Mouse (Mus musculus): ENCODE results near the gene Nkx6-2. TPM values are rescaled to one million over a fixed set of nuclear protein-coding genes. Genes with fewer than 3 reads are reported as not detected.
A peak's percentile ranks its signal among the peaks of the same experiment; 100 is the strongest.

Nkx6-2 gene
- polyA plus RNA-seq, 1 experiment from 2014 or later, result 54.7 TPM

GRCm38 (mm10) chr7:139556331-139556730 lies 26.3 kb downstream of the Nkx6-2 start:
- ATAC-seq (ENCODE audit: low FRiP score), result no peak
- peak; percentile 90 for DNase-seq (ENCODE audit: low spot score, missing footprints)
- H3K4me2 ChIP-seq, result no peak overlapping the region
- 18% methylated on average over 5 of the region's 5 CpGs for WGBS
- H3K9me3 ChIP-seq (ENCODE audit: control insufficient read depth, low read length), result no peaks in the 10 kb centered on the region
- H3K9ac ChIP-seq (ENCODE audit: low read length), result no peak overlapping the region
- no peak overlapping the region for H3K27ac ChIP-seq (ENCODE audit: low read depth, low read length)
- no peaks in the 10 kb centered on the region for H3K36me3 ChIP-seq (ENCODE audit: control insufficient read depth, insufficient read depth, low read length)
- peaks cover 22% of the 10 kb centered on the region for H3K4me1 ChIP-seq (ENCODE audit: control insufficient read depth, insufficient read depth, low read length)
- H3K27me3 ChIP-seq (ENCODE audit: control insufficient read depth, insufficient read depth, low read length), result peaks cover 71% of the 10 kb centered on the region
- H3K4me3 ChIP-seq (ENCODE audit: low read depth, low read length), result no peak overlapping the region

- H3K9me3 ChIP-seq (ENCODE audit: control insufficient read depth, low read length), result no peaks in the 10 kb centered on the region
- no peak overlapping the region for H3K4me2 ChIP-seq
- peak overlapping the region; percentile 35; the same call in 1 of the 2 replicates for H3K27ac ChIP-seq (ENCODE audit: low read depth, low read length)
- 13% methylated on average over 2 of the region's 2 CpGs for WGBS
- peak; percentile 81 for ATAC-seq (ENCODE audit: low FRiP score)
- peak; percentile 86 for DNase-seq (ENCODE audit: low spot score, missing footprints)
- H3K36me3 ChIP-seq (ENCODE audit: control insufficient read depth, insufficient read depth, low read length), result no peaks in the 10 kb centered on the region
- H3K4me3 ChIP-seq (ENCODE audit: low read depth, low read length), result no peak overlapping the region
- H3K9ac ChIP-seq (ENCODE audit: low read length), result no peak overlapping the region
- H3K27me3 ChIP-seq (ENCODE audit: control insufficient read depth, insufficient read depth, low read length), result peaks cover 74% of the 10 kb centered on the region
- peaks cover 33% of the 10 kb centered on the region for H3K4me1 ChIP-seq (ENCODE audit: control insufficient read depth, insufficient read depth, low read length)
These were observed 31.1 kb downstream of the Nkx6-2 start for GRCm38 (mm10) chr7:139551519-139551918.

- H3K4me3 ChIP-seq (ENCODE audit: low read depth, low read length), result no peak overlapping the region
- H3K4me1 ChIP-seq (ENCODE audit: control insufficient read depth, insufficient read depth, low read length), result peaks cover 32% of the 10 kb centered on the region
- no peaks in the 10 kb centered on the region for H3K9me3 ChIP-seq (ENCODE audit: control insufficient read depth, low read length)
- ATAC-seq (ENCODE audit: low FRiP score) (no peak), DNase-seq (ENCODE audit: low spot score, missing footprints) (peak; percentile 85)
- WGBS, result 63% methylated on average over 3 of the region's 3 CpGs
- peak overlapping the region; percentile 5; the same call in 1 of the 2 replicates for H3K9ac ChIP-seq (ENCODE audit: low read length)
- no peak overlapping the region for H3K4me2 ChIP-seq
- no peaks in the 10 kb centered on the region for H3K36me3 ChIP-seq (ENCODE audit: control insufficient read depth, insufficient read depth, low read length)
- peaks cover 82% of the 10 kb centered on the region for H3K27me3 ChIP-seq (ENCODE audit: control insufficient read depth, insufficient read depth, low read length)
- no peak overlapping the region for H3K27ac ChIP-seq (ENCODE audit: low read depth, low read length)
These were observed 32.4 kb downstream of the Nkx6-2 start for GRCm38 (mm10) chr7:139550086-139550783.

- 91% methylated on average over 2 of the region's 2 CpGs for WGBS
- no peak for ATAC-seq (ENCODE audit: low FRiP score)
- peaks cover 40% of the 10 kb centered on the region for H3K4me1 ChIP-seq (ENCODE audit: control insufficient read depth, insufficient read depth, low read length)
- no peak for DNase-seq (ENCODE audit: low spot score, missing footprints)
- peaks cover 80% of the 10 kb centered on the region for H3K27me3 ChIP-seq (ENCODE audit: control insufficient read depth, insufficient read depth, low read length)
- no peak overlapping the region for H3K9ac ChIP-seq (ENCODE audit: low read length)
- no peak overlapping the region for H3K4me2 ChIP-seq
- H3K36me3 ChIP-seq (ENCODE audit: control insufficient read depth, insufficient read depth, low read length), result no peaks in the 10 kb centered on the region
- no peak overlapping the region for H3K4me3 ChIP-seq (ENCODE audit: low read depth, low read length)
- no peaks in the 10 kb centered on the region for H3K9me3 ChIP-seq (ENCODE audit: control insufficient read depth, low read length)
- no peak overlapping the region for H3K27ac ChIP-seq (ENCODE audit: low read depth, low read length)
These were observed 35.3 kb downstream of the Nkx6-2 start for GRCm38 (mm10) chr7:139547325-139547724.

GRCm38 (mm10) chr7:139544706-139545625 lies 37.6 kb downstream of the Nkx6-2 start:
- Histone ChIP-seq H3K27me3 (ENCODE audit: control insufficient read depth, insufficient read depth, low read length) (peaks cover 77% of the 10 kb centered on the region), H3K9ac (ENCODE audit: low read length) (no peak overlapping the region), H3K4me1 (ENCODE audit: control insufficient read depth, insufficient read depth, low read length) (peaks cover 23% of the 10 kb centered on the region), H3K36me3 (ENCODE audit: control insufficient read depth, insufficient read depth, low read length) (no peaks in the 10 kb centered on the region), H3K4me2 (no peak overlapping the region), H3K4me3 (ENCODE audit: low read depth, low read length) (no peak overlapping the region), H3K9me3 (ENCODE audit: control insufficient read depth, low read length) (no peaks in the 10 kb centered on the region), H3K27ac (ENCODE audit: low read depth, low read length) (no peak overlapping the region)
- ATAC-seq (ENCODE audit: low FRiP score) (peak; percentile 87), DNase-seq (ENCODE audit: low spot score, missing footprints) (no peak)
- 54% methylated on average over 12 of the region's 12 CpGs for WGBS

GRCm38 (mm10) chr7:139541422-139541821 lies 41.2 kb downstream of the Nkx6-2 start:
- WGBS, result 84% methylated on average over 6 of the region's 6 CpGs

GRCm38 (mm10) chr7:139540601-139541000 lies 42.0 kb downstream of the Nkx6-2 start:
- Histone ChIP-seq H3K27me3 (ENCODE audit: control insufficient read depth, insufficient read depth, low read length) (peaks cover 68% of the 10 kb centered on the region), H3K27ac (ENCODE audit: low read depth, low read length) (no peak overlapping the region), H3K4me2 (no peak overlapping the region), H3K9ac (ENCODE audit: low read length) (no peak overlapping the region), H3K4me1 (ENCODE audit: control insufficient read depth, insufficient read depth, low read length) (peaks cover 11% of the 10 kb centered on the region), H3K9me3 (ENCODE audit: control insufficient read depth, low read length) (no peaks in the 10 kb centered on the region), H3K36me3 (ENCODE audit: control insufficient read depth, insufficient read depth, low read length) (no peaks in the 10 kb centered on the region), H3K4me3 (ENCODE audit: low read depth, low read length) (no peak overlapping the region)
- ATAC-seq (ENCODE audit: low FRiP score) (no peak), DNase-seq (ENCODE audit: low spot score, missing footprints) (peak; percentile 76)
- 76% methylated on average over 1 of the region's 1 CpGs for WGBS

More at GRCm38 (mm10) chr7:139541422-139541821, 41.2 kb downstream of the Nkx6-2 start:
- H3K9ac ChIP-seq (ENCODE audit: low read length), result no peak overlapping the region
- no peak overlapping the region for H3K4me2 ChIP-seq
- ATAC-seq (ENCODE audit: low FRiP score) (no peak), DNase-seq (ENCODE audit: low spot score, missing footprints) (no peak)
- peaks cover 68% of the 10 kb centered on the region for H3K27me3 ChIP-seq (ENCODE audit: control insufficient read depth, insufficient read depth, low read length)
- no peak overlapping the region for H3K4me3 ChIP-seq (ENCODE audit: low read depth, low read length)
- no peaks in the 10 kb centered on the region for H3K9me3 ChIP-seq (ENCODE audit: control insufficient read depth, low read length)
- no peaks in the 10 kb centered on the region for H3K36me3 ChIP-seq (ENCODE audit: control insufficient read depth, insufficient read depth, low read length)
- peaks cover 13% of the 10 kb centered on the region for H3K4me1 ChIP-seq (ENCODE audit: control insufficient read depth, insufficient read depth, low read length)
- no peak overlapping the region for H3K27ac ChIP-seq (ENCODE audit: low read depth, low read length)

- Histone ChIP-seq H3K4me2 (no peak overlapping the region), H3K4me1 (ENCODE audit: control insufficient read depth, insufficient read depth, low read length) (no peaks in the 10 kb centered on the region), H3K9me3 (ENCODE audit: control insufficient read depth, low read length) (no peaks in the 10 kb centered on the region), H3K9ac (ENCODE audit: low read length) (no peak overlapping the region), H3K27me3 (ENCODE audit: control insufficient read depth, insufficient read depth, low read length) (peaks cover 75% of the 10 kb centered on the region), H3K36me3 (ENCODE audit: control insufficient read depth, insufficient read depth, low read length) (no peaks in the 10 kb centered on the region), H3K27ac (ENCODE audit: low read depth, low read length) (no peak overlapping the region), H3K4me3 (ENCODE audit: low read depth, low read length) (no peak overlapping the region)
- ATAC-seq (ENCODE audit: low FRiP score), result no peak
- DNase-seq (ENCODE audit: low spot score, missing footprints), result no peak
- 89% methylated on average over 2 of the region's 2 CpGs for WGBS
These were observed 44.1 kb downstream of the Nkx6-2 start for GRCm38 (mm10) chr7:139538541-139538940.

GRCm38 (mm10) chr7:139537831-139538230 lies 44.8 kb downstream of the Nkx6-2 start:
- H3K27ac ChIP-seq (ENCODE audit: low read depth, low read length), result no peak overlapping the region
- no peak overlapping the region for H3K4me2 ChIP-seq
- no peaks in the 10 kb centered on the region for H3K4me1 ChIP-seq (ENCODE audit: control insufficient read depth, insufficient read depth, low read length)
- ATAC-seq (ENCODE audit: low FRiP score) (no peak), DNase-seq (ENCODE audit: low spot score, missing footprints) (no peak)
- no peaks in the 10 kb centered on the region for H3K9me3 ChIP-seq (ENCODE audit: control insufficient read depth, low read length)
- H3K27me3 ChIP-seq (ENCODE audit: control insufficient read depth, insufficient read depth, low read length), result peaks cover 75% of the 10 kb centered on the region
- 96% methylated on average over 9 of the region's 9 CpGs for WGBS
- H3K36me3 ChIP-seq (ENCODE audit: control insufficient read depth, insufficient read depth, low read length), result no peaks in the 10 kb centered on the region
- no peak overlapping the region for H3K4me3 ChIP-seq (ENCODE audit: low read depth, low read length)
- no peak overlapping the region for H3K9ac ChIP-seq (ENCODE audit: low read length)

Data from midbrain, embryonic 11.5 days (tissue).